ENCODE assay signal across 8 mouse cellular contexts in genomic region chr2:116067065-116067497, GRCm38 (mm10). TPM values are rescaled to one million over a fixed set of nuclear protein-coding genes. Genes with fewer than 3 reads are reported as not detected.
DNase-seq lines count a peak whose midpoint lies in the region; ATAC-seq and TF ChIP-seq lines count a peak whose summit lies in the region.

No protein-coding gene starts in this region.

- peaks cover 12% of the 10 kb centered on the region; the same call in 1 of the 2 replicates for H3K27me3 ChIP-seq in intestine, embryonic 15.5 days (replicated peaks)
- H3K27me3 ChIP-seq in limb, embryonic 13.5 days: peaks cover 76% of the 10 kb centered on the region
- H3K27me3 ChIP-seq in midbrain, embryonic 12.5 days: peaks cover 23% of the 10 kb centered on the region
- H3K27me3 ChIP-seq in stomach, embryonic 15.5 days (replicated peaks): no peaks in the 10 kb centered on the region

- H3K4me1 ChIP-seq in cortical plate, adult 2 months (ENCODE audit: control insufficient read depth, insufficient read depth, low read length): no peaks in the 10 kb centered on the region
- H3K4me1 ChIP-seq in intestine, embryonic 15.5 days (replicated peaks): no peaks in the 10 kb centered on the region
- H3K4me1 ChIP-seq in limb, embryonic 13.5 days: peaks cover 38% of the 10 kb centered on the region
- H3K4me1 ChIP-seq in midbrain, embryonic 12.5 days: peaks cover 23% of the 10 kb centered on the region
- H3K4me1 ChIP-seq in stomach, embryonic 15.5 days: no peaks in the 10 kb centered on the region

- WGBS in intestine, embryonic 15.5 days: 0% methylated on average over 27 of the region's 27 CpGs
- under 1% methylated on average over 27 of the region's 27 CpGs for WGBS in limb, embryonic 13.5 days
- under 1% methylated on average over 27 of the region's 27 CpGs for WGBS in midbrain, embryonic 12.5 days
- under 1% methylated on average over 27 of the region's 27 CpGs for WGBS in stomach, embryonic 15.5 days

- H3K4me3 ChIP-seq in cortical plate, adult 2 months (ENCODE audit: insufficient read depth, low read length): peak overlapping the region; percentile 78
- H3K4me3 ChIP-seq in intestine, embryonic 15.5 days (replicated peaks): peak overlapping the region; percentile 62
- peak overlapping the region; percentile 47 for H3K4me3 ChIP-seq in limb, embryonic 13.5 days
- peak overlapping the region; percentile 63 for H3K4me3 ChIP-seq in midbrain, embryonic 12.5 days
- H3K4me3 ChIP-seq in stomach, embryonic 15.5 days (replicated peaks): peak overlapping the region; percentile 69

- H3K9me3 ChIP-seq in intestine, embryonic 15.5 days: no peaks in the 10 kb centered on the region
- no peaks in the 10 kb centered on the region for H3K9me3 ChIP-seq in limb, embryonic 13.5 days
- H3K9me3 ChIP-seq in midbrain, embryonic 12.5 days: no peaks in the 10 kb centered on the region
- H3K9me3 ChIP-seq in stomach, embryonic 15.5 days: no peaks in the 10 kb centered on the region

- TF ChIP-seq CTCF in cortical plate, adult 2 months (IDR thresholded peaks at IDR 0.05; ENCODE audit: extremely low read depth, insufficient read depth, low read length): no peak

- peak overlapping the region; percentile 80; the same call in 1 of the 2 replicates for H3K27ac ChIP-seq in cortical plate, adult 2 months (ENCODE audit: insufficient read depth, low read length)
- H3K27ac ChIP-seq in intestine, embryonic 15.5 days: peak overlapping the region; percentile 97
- peak overlapping the region; percentile 55; the same call in 1 of the 2 replicates for H3K27ac ChIP-seq in limb, embryonic 13.5 days
- H3K27ac ChIP-seq in midbrain, embryonic 12.5 days (replicated peaks): peak overlapping the region; percentile 93
- peak overlapping the region; percentile 99 for H3K27ac ChIP-seq in stomach, embryonic 15.5 days

- TF ChIP-seq POLR2A in cortical plate, adult 2 months (IDR thresholded peaks at IDR 0.05; ENCODE audit: extremely low read depth, insufficient read depth, low read length): no peak

- peak; percentile 81 for ATAC-seq in intestine, embryonic 15.5 days
- peak; percentile 52; the same call in 1 of the 2 replicates for ATAC-seq in limb, embryonic 13.5 days (ENCODE audit: low FRiP score, low read depth)
- ATAC-seq in midbrain, embryonic 12.5 days (ENCODE audit: low FRiP score, low read depth): peak; percentile 73
- ATAC-seq in stomach, embryonic 15.5 days (ENCODE audit: insufficient read depth, low FRiP score, low read depth): peak; percentile 67

- DNase-seq in cerebellum, postnatal 4 days (ENCODE audit: low spot score in 2 of 2): peak; percentile 38 to 40
- DNase-seq in cerebellum, adult 9-10 months: no peak
- DNase-seq in gastrocnemius, postnatal 25 days: peak; percentile 62

- peak overlapping the region; percentile 77 for H3K4me2 ChIP-seq in intestine, embryonic 15.5 days (replicated peaks)
- peak overlapping the region; percentile 78 for H3K4me2 ChIP-seq in limb, embryonic 13.5 days (replicated peaks)
- H3K4me2 ChIP-seq in midbrain, embryonic 12.5 days (replicated peaks): peak overlapping the region; percentile 81
- H3K4me2 ChIP-seq in stomach, embryonic 15.5 days: peak overlapping the region; percentile 71

- peak overlapping the region; percentile 62 for H3K9ac ChIP-seq in intestine, embryonic 15.5 days
- peak overlapping the region; percentile 58 for H3K9ac ChIP-seq in limb, embryonic 13.5 days
- peak overlapping the region; percentile 95 for H3K9ac ChIP-seq in midbrain, embryonic 12.5 days (replicated peaks)
- peak overlapping the region; percentile 46; the same call in 1 of the 2 replicates for H3K9ac ChIP-seq in stomach, embryonic 15.5 days

- H3K36me3 ChIP-seq in intestine, embryonic 15.5 days: no peaks in the 10 kb centered on the region
- H3K36me3 ChIP-seq in limb, embryonic 13.5 days: no peaks in the 10 kb centered on the region
- no peaks in the 10 kb centered on the region for H3K36me3 ChIP-seq in midbrain, embryonic 12.5 days
- no peaks in the 10 kb centered on the region for H3K36me3 ChIP-seq in stomach, embryonic 15.5 days

RNA-seq across cellular contexts. Expression of gene Meis2, which starts 1.4 kb away (rescaled TPM):
- 62.9 and 86.1 TPM in 2 replicates for polyA plus RNA-seq in cortical plate, adult 2 months (2012; rRNA removed)
- 1 to 10 TPM; 1.5 to 2.0 TPM for total RNA-seq in gastrocnemius, postnatal 25 days (2021)
- 39.9 and 41.5 TPM in 2 replicates for polyA plus RNA-seq in intestine, embryonic 15.5 days (2015; fragmentation: Nextera tagmentation; extraction: Ambion mirVana)
- polyA plus RNA-seq in limb, embryonic 13.5 days (2015; fragmentation: Nextera tagmentation; extraction: Ambion mirVana): 16.1 and 18.6 TPM in 2 replicates
- polyA plus RNA-seq in midbrain, embryonic 12.5 days (2016; fragmentation: Nextera tagmentation; extraction: Ambion mirVana): 76.1 and 92.1 TPM in 2 replicates
- polyA plus RNA-seq in stomach, embryonic 15.5 days (2015; fragmentation: Nextera tagmentation; extraction: Ambion mirVana): 53.0 and 57.8 TPM in 2 replicates
